Mouse (Mus musculus): ENCODE results near the gene Fabp3. TPM values are rescaled to one million over a fixed set of nuclear protein-coding genes. Genes with fewer than 3 reads are reported as not detected.
A peak's percentile ranks its signal among the peaks of the same experiment; 100 is the strongest.

Gene Fabp3
- total RNA-seq, 2 experiments from 2014 or later: 5,192 to 5,215 TPM

GRCm38 (mm10) chr4:130289824-130290223, 18.6 kb upstream of the Fabp3 start:
- no peak for DNase-seq (ENCODE audit: low spot score)
- intact Hi-C loops (cut with DNase I): loop anchor here (2.0 kb wide), 1 partner anchor 91 kb away; no protein-coding TSS in a partner anchor

GRCm38 (mm10) chr4:130292271-130292670, 16.1 kb upstream of the Fabp3 start:
- DNase-seq (ENCODE audit: low spot score): no peak

GRCm38 (mm10) chr4:130294513-130294912, 13.9 kb upstream of the Fabp3 start:
- intact Hi-C loops (cut with DNase I): no loop called here
- DNase-seq (ENCODE audit: low spot score): no peak

More at GRCm38 (mm10) chr4:130292271-130292670, 16.1 kb upstream of the Fabp3 start:
- intact Hi-C loops (cut with DNase I): loop anchor here (1.0 kb wide), 1 partner anchor 28 kb away; no protein-coding TSS in a partner anchor

GRCm38 (mm10) chr4:130295047-130295745, 13.2 kb upstream of the Fabp3 start:
- intact Hi-C loops (cut with DNase I): no loop called here
- no peak for DNase-seq (ENCODE audit: low spot score)

- DNase-seq (ENCODE audit: low spot score): no peak
- intact Hi-C loops (cut with DNase I): no loop called here
Measured at GRCm38 (mm10) chr4:130296243-130296965, 12.0 kb upstream of the Fabp3 start.

GRCm38 (mm10) chr4:130297123-130297529, 11.3 kb upstream of the Fabp3 start:
- no peak for DNase-seq (ENCODE audit: low spot score)
- intact Hi-C loops (cut with DNase I): no loop called here

GRCm38 (mm10) chr4:130298877-130299628, 9.3 kb upstream of the Fabp3 start:
- peak; percentile 52 for DNase-seq (ENCODE audit: low spot score)
- intact Hi-C loops (cut with DNase I): no loop called here

- no peak for DNase-seq (ENCODE audit: low spot score)
- intact Hi-C loops (cut with DNase I): no loop called here
Measured at GRCm38 (mm10) chr4:130299629-130300018, 8.8 kb upstream of the Fabp3 start.

GRCm38 (mm10) chr4:130302285-130302870, 6.0 kb upstream of the Fabp3 start:
- no peak for DNase-seq (ENCODE audit: low spot score)
- intact Hi-C loops (cut with DNase I): no loop called here

- intact Hi-C loops (cut with DNase I): no loop called here
- DNase-seq (ENCODE audit: low spot score): no peak
Measured at GRCm38 (mm10) chr4:130304746-130305145, 3.6 kb upstream of the Fabp3 start.

GRCm38 (mm10) chr4:130306796-130307630, 1.4 kb upstream of the Fabp3 start:
- intact Hi-C loops (cut with DNase I): no loop called here
- peak; percentile 37 for DNase-seq (ENCODE audit: low spot score)

- DNase-seq (ENCODE audit: low spot score): peak; percentile 26
- intact Hi-C loops (cut with DNase I): no loop called here
Measured at GRCm38 (mm10) chr4:130307851-130308230, 554 bp upstream of the Fabp3 start.

- intact Hi-C loops (cut with DNase I): no loop called here
- no peak for DNase-seq (ENCODE audit: low spot score)
Measured at GRCm38 (mm10) chr4:130309254-130309653, 859 bp downstream of the Fabp3 start.

- no peak for DNase-seq (ENCODE audit: low spot score)
- intact Hi-C loops (cut with DNase I): no loop called here
Measured at GRCm38 (mm10) chr4:130312526-130312925, 4.1 kb downstream of the Fabp3 start.

- intact Hi-C loops (cut with DNase I): no loop called here
- DNase-seq (ENCODE audit: low spot score): no peak
Measured at GRCm38 (mm10) chr4:130313552-130313951, 5.2 kb downstream of the Fabp3 start.

GRCm38 (mm10) chr4:130315771-130316527, 7.6 kb downstream of the Fabp3 start:
- no peak for DNase-seq (ENCODE audit: low spot score)
- intact Hi-C loops (cut with DNase I): no loop called here

GRCm38 (mm10) chr4:130316691-130317090, 8.3 kb downstream of the Fabp3 start:
- no peak for DNase-seq (ENCODE audit: low spot score)
- intact Hi-C loops (cut with DNase I): no loop called here

- intact Hi-C loops (cut with DNase I): no loop called here
- no peak for DNase-seq (ENCODE audit: low spot score)
Measured at GRCm38 (mm10) chr4:130318122-130318521, 9.7 kb downstream of the Fabp3 start.

- intact Hi-C loops (cut with DNase I): no loop called here
Measured at GRCm38 (mm10) chr4:130319564-130319963, 11.2 kb downstream of the Fabp3 start.

More at GRCm38 (mm10) chr4:130319564-130319963, 11.2 kb downstream of the Fabp3 start:
- DNase-seq (ENCODE audit: low spot score): no peak

Measured in heart, postnatal 25 days (tissue).